Mouse (Mus musculus): ENCODE results near the gene Fam178b.

DNA sequence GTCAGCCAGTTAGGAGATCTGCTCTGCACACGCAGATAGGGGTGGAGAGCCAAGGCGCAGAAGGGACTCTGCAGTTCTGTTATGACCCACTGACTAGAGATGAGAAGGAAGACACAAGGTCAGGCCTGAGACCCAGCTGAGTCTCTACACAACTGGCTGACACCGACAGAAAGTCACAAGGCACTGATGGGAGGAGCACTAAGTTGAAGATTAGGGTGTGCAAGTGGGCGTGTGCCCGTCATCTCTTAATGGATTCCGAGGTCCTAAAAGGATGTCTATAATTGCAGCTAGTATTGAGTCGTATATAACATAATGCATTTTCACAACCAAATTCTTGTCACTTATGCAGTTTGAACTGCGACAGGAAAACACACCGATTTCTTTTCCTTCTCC, 38.4 kb downstream of the Fam178b start:
- TF ChIP-seq CTCF (IDR thresholded peaks at IDR 0.05; ENCODE audit: borderline replicate concordance, insufficient read depth, low read depth, low read length) = no peak
- no peak for TF ChIP-seq POLR2A (IDR thresholded peaks at IDR 0.05; ENCODE audit: borderline replicate concordance, insufficient read depth, low read length)

Measured in cerebellum, adult 2 months (tissue).